ENCODE assay signal across 9 mouse cellular contexts in the genomic region with DNA sequence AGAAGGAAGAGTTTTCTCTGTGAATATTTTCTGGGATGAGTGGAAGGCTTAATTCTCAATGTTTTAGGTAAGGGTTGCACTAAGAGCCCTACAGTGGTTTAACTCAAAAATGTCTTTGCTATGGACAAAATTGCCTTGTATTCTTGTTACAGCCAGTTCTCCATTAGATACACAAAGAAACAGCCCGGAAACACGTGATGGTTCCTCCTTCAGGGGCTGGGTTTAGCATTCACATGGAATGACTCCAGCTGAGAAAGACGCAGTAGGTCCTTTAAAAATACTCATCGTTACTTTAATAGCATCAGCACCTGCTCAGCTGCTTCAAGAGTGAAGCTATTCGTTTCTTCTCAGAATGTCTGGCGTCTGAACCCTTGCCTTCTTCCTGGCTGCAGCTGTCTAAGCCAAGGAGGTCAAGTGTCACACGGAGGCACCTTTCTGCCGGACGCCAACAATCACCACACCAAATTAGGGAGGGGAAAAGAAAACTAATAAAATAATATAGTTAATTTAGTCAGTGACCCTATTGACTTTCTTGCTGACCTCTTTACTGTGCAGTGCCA. TPM values are rescaled to one million over a fixed set of nuclear protein-coding genes. Genes with fewer than 3 reads are reported as not detected.
DNase-seq lines count a peak whose midpoint lies in the region; ATAC-seq and TF ChIP-seq lines count a peak whose summit lies in the region.
"Had no signal": no experiment of that assay in that cellular context is flagged by ENCODE, and none has a peak within 500 bp of the region (broad histone marks: within the 10 kb centered on the region; RNA-seq: fewer than 3 reads in every experiment).

No protein-coding gene starts in this region.

- no peak for ATAC-seq in liver, embryonic 12.5 days
- ATAC-seq in liver, postnatal 0 days: no peak
- no peak for ATAC-seq in forebrain, embryonic 12.5 days (ENCODE audit: low FRiP score)
- ATAC-seq in midbrain, postnatal 0 days (ENCODE audit: low FRiP score): no peak

- H3K4me2 ChIP-seq in liver, embryonic 12.5 days: peak overlapping the region; percentile 67; the same call in 1 of the 2 replicates
- H3K4me2 ChIP-seq in liver, postnatal 0 days (ENCODE audit: low read depth, low read length): no peak overlapping the region
- peak overlapping the region; percentile 63 for H3K4me2 ChIP-seq in forebrain, embryonic 12.5 days
- peak overlapping the region; percentile 76 for H3K4me2 ChIP-seq in midbrain, postnatal 0 days (ENCODE audit: low read depth, low read length, poor library complexity, severe bottlenecking)

- no peak overlapping the region for H3K27ac ChIP-seq in liver, embryonic 12.5 days
- no peak overlapping the region for H3K27ac ChIP-seq in liver, postnatal 0 days (ENCODE audit: low read depth)
- no peak overlapping the region for H3K27ac ChIP-seq in forebrain, embryonic 12.5 days
- no peak overlapping the region for H3K27ac ChIP-seq in midbrain, postnatal 0 days (ENCODE audit: low read depth, low read length)

- DNase-seq in gastrocnemius, adult 18-20 months (ENCODE audit: low spot score): peak; percentile 62
- no peak for DNase-seq in gastrocnemius, postnatal 14 days
- no peak for DNase-seq in liver, postnatal 0 days
- no peak for DNase-seq in midbrain, postnatal 0 days (ENCODE audit: low spot score)
- DNase-seq in thymus, postnatal 4 days: no peak
- DNase-seq in right cerebral cortex, postnatal 14 days: no peak

- TF ChIP-seq EP300 in liver, postnatal 0 days (IDR thresholded peaks at IDR 0.05; ENCODE audit: low read depth): no peak

- H3K9ac ChIP-seq in liver, embryonic 12.5 days: no peak overlapping the region
- no peak overlapping the region for H3K9ac ChIP-seq in liver, postnatal 0 days (replicated peaks)
- H3K9ac ChIP-seq in forebrain, embryonic 12.5 days: no peak overlapping the region
- H3K9ac ChIP-seq in midbrain, postnatal 0 days (replicated peaks; ENCODE audit: low read length, poor library complexity, severe bottlenecking): no peak overlapping the region

- no peaks in the 10 kb centered on the region for H3K4me1 ChIP-seq in liver, embryonic 12.5 days
- peaks cover 12% of the 10 kb centered on the region for H3K4me1 ChIP-seq in liver, postnatal 0 days (ENCODE audit: insufficient read depth)
- H3K4me1 ChIP-seq in forebrain, embryonic 12.5 days: peaks cover 21% of the 10 kb centered on the region
- no peaks in the 10 kb centered on the region for H3K4me1 ChIP-seq in midbrain, postnatal 0 days (ENCODE audit: insufficient read depth, low read length)

- peaks cover 47% of the 10 kb centered on the region for H3K27me3 ChIP-seq in liver, embryonic 12.5 days (replicated peaks)
- H3K27me3 ChIP-seq in liver, postnatal 0 days (ENCODE audit: insufficient read depth, low read length): peaks cover 32% of the 10 kb centered on the region
- peaks cover 39% of the 10 kb centered on the region for H3K27me3 ChIP-seq in forebrain, embryonic 12.5 days
- H3K27me3 ChIP-seq in midbrain, postnatal 0 days (ENCODE audit: insufficient read depth, low read length): peaks cover 4% of the 10 kb centered on the region; the same call in 1 of the 2 replicates

- intact Hi-C loops in gastrocnemius, postnatal 14 days (cut with DNase I; ENCODE audit: low total_unique reads): loop anchor here (10.0 kb wide), 1 partner anchor 90 kb away; no protein-coding TSS in a partner anchor

- no peak overlapping the region for H3K4me3 ChIP-seq in liver, embryonic 12.5 days
- H3K4me3 ChIP-seq in liver, postnatal 0 days (ENCODE audit: low read depth, low read length): no peak overlapping the region
- no peak overlapping the region for H3K4me3 ChIP-seq in forebrain, embryonic 12.5 days (replicated peaks)
- H3K4me3 ChIP-seq in midbrain, postnatal 0 days (ENCODE audit: low read depth, low read length): no peak overlapping the region

- H3K9me3 ChIP-seq in liver, embryonic 12.5 days (replicated peaks): no peaks in the 10 kb centered on the region
- H3K9me3 ChIP-seq in liver, postnatal 0 days (ENCODE audit: low read length): no peaks in the 10 kb centered on the region
- no peaks in the 10 kb centered on the region for H3K9me3 ChIP-seq in forebrain, embryonic 12.5 days
- H3K9me3 ChIP-seq in midbrain, postnatal 0 days (ENCODE audit: low read length): no peaks in the 10 kb centered on the region

- no peaks in the 10 kb centered on the region for H3K36me3 ChIP-seq in liver, embryonic 12.5 days
- no peaks in the 10 kb centered on the region for H3K36me3 ChIP-seq in liver, postnatal 0 days (replicated peaks; ENCODE audit: insufficient read depth, low read length)
- no peaks in the 10 kb centered on the region for H3K36me3 ChIP-seq in forebrain, embryonic 12.5 days (replicated peaks)
- H3K36me3 ChIP-seq in midbrain, postnatal 0 days (ENCODE audit: insufficient read depth, low read length): no peaks in the 10 kb centered on the region

- no peak for TF ChIP-seq CTCF in liver, postnatal 0 days (IDR thresholded peaks at IDR 0.05; ENCODE audit: low read depth)
- TF ChIP-seq CTCF in midbrain, postnatal 0 days (IDR thresholded peaks at IDR 0.05): no peak

- WGBS in liver, embryonic 12.5 days (ENCODE audit: insufficient replicate concordance): 46% methylated on average over 9 of the region's 9 CpGs
- 54% methylated on average over 9 of the region's 9 CpGs for WGBS in liver, postnatal 0 days (ENCODE audit: insufficient replicate concordance)
- WGBS in forebrain, embryonic 12.5 days: 17% methylated on average over 9 of the region's 9 CpGs
- 41% methylated on average over 9 of the region's 9 CpGs for WGBS in midbrain, postnatal 0 days

RNA-seq across cellular contexts. Expression of gene Shisa2, which starts 0.7 kb away (rescaled TPM):
- total RNA-seq in gastrocnemius, adult 18-20 months (2021): 10 to 100 TPM; 58.4 to 71.6 TPM
- total RNA-seq in gastrocnemius, postnatal 14 days (2021): 10 to 100 TPM; 47.3 to 50.9 TPM
- polyA plus RNA-seq in liver, embryonic 12.5 days (2016; fragmentation: Nextera tagmentation; extraction: Ambion mirVana): 3.0 and 3.6 TPM in 2 replicates
- 0.26 and 0.50 TPM in 2 replicates for polyA plus RNA-seq in liver, postnatal 0 days (2015; fragmentation: Nextera tagmentation; extraction: Ambion mirVana)
- 51.5 and 60.9 TPM in 2 replicates for polyA plus RNA-seq in forebrain, embryonic 12.5 days (2016; fragmentation: Nextera tagmentation; extraction: Ambion mirVana)
- 15.1 and 21.0 TPM in 2 replicates for total RNA-seq in midbrain, postnatal 0 days (2014; rRNA removed)
- 3.5 and 4.8 TPM in 2 replicates for polyA plus RNA-seq in midbrain, postnatal 0 days (2015; fragmentation: Nextera tagmentation; extraction: Ambion mirVana)
- polyA plus RNA-seq: erythroblast, embryonic 14.5 days had no signal

RNA-seq across cellular contexts. Expression of gene Cdadc1, which starts 26.6 kb away (rescaled TPM):
- total RNA-seq in gastrocnemius, adult 18-20 months (2021): 10 to 100 TPM; 30.8 TPM
- total RNA-seq in gastrocnemius, postnatal 14 days (2021): 10 to 100 TPM; 19.3 to 20.3 TPM
- 20.2 and 23.1 TPM in 2 replicates for polyA plus RNA-seq in liver, embryonic 12.5 days (2016; fragmentation: Nextera tagmentation; extraction: Ambion mirVana)
- 17.7 and 19.4 TPM in 2 replicates for polyA plus RNA-seq in liver, postnatal 0 days (2015; fragmentation: Nextera tagmentation; extraction: Ambion mirVana)
- polyA plus RNA-seq in forebrain, embryonic 12.5 days (2016; fragmentation: Nextera tagmentation; extraction: Ambion mirVana): 28.1 and 32.4 TPM in 2 replicates
- 7.3 and 13.9 TPM in 2 replicates for total RNA-seq in midbrain, postnatal 0 days (2014; rRNA removed)
- 32.5 and 36.6 TPM in 2 replicates for polyA plus RNA-seq in midbrain, postnatal 0 days (2015; fragmentation: Nextera tagmentation; extraction: Ambion mirVana)
